Mouse (Mus musculus) CH12.LX (cell line): ENCODE results near the gene 4933402D24Rik.

ENCODE experiments used
- ELF1 ChIP-seq: IDR thresholded peaks from 2 replicates; pipeline ENCODE4 v1.6.1; 2014; ENCODE audit warnings: low read depth, mild to moderate bottlenecking, inconsistent platforms, low read length, improper control_type of control experiment
- HCFC1 ChIP-seq: IDR thresholded peaks from 2 replicates; pipeline ENCODE4 v1.6.1; 2012; ENCODE audit warnings: low read depth, mild to moderate bottlenecking, inconsistent platforms, low read length, improper control_type of control experiment
- JUN ChIP-seq: IDR thresholded peaks from 2 replicates; pipeline ENCODE4 v1.6.1; 2011; ENCODE audit warnings: low read depth, mild to moderate bottlenecking, low read length, improper control_type of control experiment, moderate library complexity; ENCODE audit not compliant: insufficient read depth
- MXI1 ChIP-seq: IDR thresholded peaks from 2 replicates; pipeline ENCODE4 v1.6.1; 2011; ENCODE audit warnings: mild to moderate bottlenecking, low read depth, low read length, improper control_type of control experiment
- NELFE ChIP-seq: IDR thresholded peaks from 2 replicates; pipeline ENCODE4 v1.6.1; 2011; ENCODE audit warnings: low read depth, low read length, improper control_type of control experiment
- POLR2AphosphoS2 ChIP-seq: IDR thresholded peaks from 2 replicates; pipeline ENCODE4 v1.6.1; 2011; ENCODE audit warnings: low read depth, low read length, improper control_type of control experiment
- USF1 ChIP-seq: IDR thresholded peaks from 2 replicates; pipeline ENCODE4 v1.6.1; 2014; ENCODE audit warnings: low read depth, mild to moderate bottlenecking, inconsistent platforms, low read length, improper control_type of control experiment
- ZKSCAN1 ChIP-seq: IDR thresholded peaks from 2 replicates; pipeline ENCODE4 v1.6.1; 2012; ENCODE audit warnings: low read depth, inconsistent platforms, low read length, improper control_type of control experiment, borderline replicate concordance

DNA sequence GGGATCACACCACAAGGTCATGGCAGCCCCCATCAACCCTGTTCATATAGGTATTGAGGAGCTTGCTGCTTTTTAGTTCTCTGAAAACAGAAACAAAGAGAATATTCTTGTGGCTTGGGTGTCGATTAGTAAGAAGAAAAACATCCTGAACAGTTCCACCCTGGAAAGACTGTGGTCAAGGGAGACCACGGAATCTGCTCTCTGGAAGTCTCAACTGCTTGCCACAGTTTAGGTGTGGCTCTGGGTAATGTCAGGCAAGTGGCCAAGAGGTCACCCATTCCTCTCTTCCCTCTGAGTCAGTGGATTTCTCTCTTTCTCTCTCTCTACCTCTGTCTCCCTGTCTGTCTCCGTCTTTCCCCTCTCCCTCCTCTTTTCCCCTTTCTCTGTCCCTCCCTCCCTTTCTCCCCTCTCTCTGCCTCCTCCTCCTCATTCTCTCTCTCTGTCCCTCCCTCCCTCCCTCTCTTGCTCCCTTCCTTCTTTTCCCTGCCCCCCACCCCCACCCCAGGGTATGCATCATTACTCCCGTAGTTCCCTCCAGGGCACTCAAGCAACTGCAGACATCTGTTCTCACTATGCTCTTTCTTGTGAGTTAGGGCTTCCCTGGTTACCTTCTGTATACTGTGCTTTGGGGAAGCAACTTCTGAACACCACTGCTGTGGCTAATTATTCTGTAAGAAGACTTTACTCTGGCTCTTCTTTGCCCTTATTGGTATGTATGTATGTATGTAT, 8.0 kb upstream of the 4933402D24Rik start:
- TF ChIP-seq HCFC1 = no peak
- no peak for TF ChIP-seq USF1
- no peak for TF ChIP-seq POLR2AphosphoS2
- no peak for TF ChIP-seq ZKSCAN1
- TF ChIP-seq MXI1 = no peak
- no peak for TF ChIP-seq NELFE
- no peak for TF ChIP-seq ELF1
- TF ChIP-seq JUN = no peak
